Mouse (Mus musculus) forebrain, postnatal 0 days (tissue): ENCODE results near the gene Fut4. TPM values are rescaled to one million over a fixed set of nuclear protein-coding genes. Genes with fewer than 3 reads are reported as not detected.

Experiments
- ATAC-seq: fragments of 200-750 bp; cut with Nextera tagmentation; 2 replicates; pipeline ENCODE4 v1.8.0; 2017; ENCODE audit warnings: mild to moderate bottlenecking, moderate library complexity
- DNase-seq: peaks from one replicate; pipeline ENCODE4 v3.0.0-alpha.2; 2015
- H3K27ac ChIP-seq: fragments of 300-500 bp; sonication (generic); 2 replicates; pipeline ENCODE4 v1.5.1; 2014; ENCODE audit warnings: low read depth, mild to moderate bottlenecking, antibody characterized with exemption, low read length, moderate library complexity, mixed read lengths
- H3K27me3 ChIP-seq: fragments of 300-500 bp; sonication (generic); 2 replicates; pipeline ENCODE4 v1.6.1; 2014; ENCODE audit warnings: mild to moderate bottlenecking, low read length, mixed read lengths; ENCODE audit not compliant: insufficient read depth
- H3K36me3 ChIP-seq: fragments of 300-500 bp; sonication (generic); 2 replicates; pipeline ENCODE4 v1.6.1; 2014; ENCODE audit warnings: mild to moderate bottlenecking, moderate library complexity; ENCODE audit not compliant: insufficient read depth
- H3K4me1 ChIP-seq: fragments of 300-500 bp; sonication (generic); 2 replicates; pipeline ENCODE4 v1.6.1; 2014; ENCODE audit warnings: antibody characterized with exemption; ENCODE audit not compliant: insufficient read depth
- H3K4me2 ChIP-seq: fragments of 300-500 bp; sonication (generic); 2 replicates; pipeline ENCODE4 v1.6.1; 2014; ENCODE audit warnings: low read depth, mild to moderate bottlenecking, moderate library complexity
- H3K4me3 ChIP-seq: fragments of 300-500 bp; sonication (generic); 2 replicates; pipeline ENCODE4 v1.5.1; 2014; ENCODE audit warnings: low read depth, low read length, mixed read lengths
- H3K9ac ChIP-seq: fragments of 300-500 bp; sonication (generic); 2 replicates; pipeline ENCODE4 v1.6.1; 2014; ENCODE audit warnings: mild to moderate bottlenecking
- H3K9me3 ChIP-seq: fragments of 300-500 bp; sonication (generic); 2 replicates; pipeline ENCODE4 v1.6.1; 2016; ENCODE audit warnings: low read length
- CTCF ChIP-seq: sonication (generic); IDR thresholded peaks from 2 replicates; pipeline ENCODE4 v1.5.1; 2016; ENCODE audit warnings: antibody characterized with exemption, control low read depth, low read depth
- WGBS: fragments of 180-500 bp; shearing (Covaris S2); extraction: QIAGEN DNeasy Blood & Tissue Kit; methylation state at CpG from one replicate; pipeline ENCODE4 v1.1.7; 2014; 5-methylcytosine and 5-hydroxymethylcytosine counted together
- polyA plus RNA-seq: library from polyadenylated mRNA; unstranded; fragments of >200 nt; fragmentation: Nextera tagmentation; extraction: Ambion mirVana; gene quantifications from 2 replicates; pipeline ENCODE4 v1.2.1, GENCODE M21; 2015
- total RNA-seq: library from RNA; depleted of rRNA; stranded (reverse); fragments of >200 nt; gene quantifications from 2 replicates; pipeline ENCODE4 v1.2.3, GENCODE M21; 2014

Gene Fut4
- total and polyA plus RNA-seq, 2 experiments from 2014 or later: 0.54 to 2.3 TPM

GRCm38 (mm10) chr9:14770803-14771471 is 18.7 kb upstream of the Fut4 start, which contains the start of gene 1700012B09Rik:
TSS of gene 1700012B09Rik (minus strand) at chr9:14771030.
- Histone ChIP-seq H3K4me1 (no peaks in the 10 kb centered on the region), H3K9me3 (no peaks in the 10 kb centered on the region), H3K4me2 (peak within 1 kb of the TSS; percentile 10; the same call in 1 of the 2 replicates), H3K27me3 (no peaks in the 10 kb centered on the region), H3K4me3 (no peak within 1 kb of the TSS), H3K36me3 (no peaks in the 10 kb centered on the region), H3K27ac (no peak within 1 kb of the TSS), H3K9ac (no peak within 1 kb of the TSS)
- TF ChIP-seq CTCF: no peak
- 13% methylated on average over 23 of the region's 23 CpGs for WGBS
- peak; percentile 75 for ATAC-seq
- no peak for DNase-seq

GRCm38 (mm10) chr9:14769811-14770210 is 17.6 kb upstream of the Fut4 start:
- no peak for ATAC-seq
- H3K9me3 ChIP-seq: no peaks in the 10 kb centered on the region
- no peak for DNase-seq
- no peaks in the 10 kb centered on the region for H3K4me1 ChIP-seq
- no peak overlapping the region for H3K4me2 ChIP-seq
- H3K4me3 ChIP-seq: no peak overlapping the region
- no peaks in the 10 kb centered on the region for H3K27me3 ChIP-seq
- H3K9ac ChIP-seq: no peak overlapping the region
- no peak for TF ChIP-seq CTCF
- no peaks in the 10 kb centered on the region for H3K36me3 ChIP-seq
- WGBS: 66% methylated on average over 6 of the region's 6 CpGs
- H3K27ac ChIP-seq: no peak overlapping the region

GRCm38 (mm10) chr9:14764765-14765164 is 12.6 kb upstream of the Fut4 start:
- Histone ChIP-seq H3K27me3 (no peaks in the 10 kb centered on the region), H3K4me3 (no peak overlapping the region), H3K27ac (no peak overlapping the region), H3K9me3 (no peaks in the 10 kb centered on the region), H3K4me2 (no peak overlapping the region), H3K4me1 (no peaks in the 10 kb centered on the region), H3K36me3 (no peaks in the 10 kb centered on the region), H3K9ac (no peak overlapping the region)
- peak; percentile 79 for TF ChIP-seq CTCF
- WGBS: 23% methylated on average over 7 of the region's 7 CpGs
- ATAC-seq (peak; percentile 73), DNase-seq (peak; percentile 79)

- ATAC-seq (no peak), DNase-seq (no peak)
- Histone ChIP-seq H3K9me3 (no peaks in the 10 kb centered on the region), H3K4me2 (no peak overlapping the region), H3K4me3 (no peak overlapping the region), H3K4me1 (no peaks in the 10 kb centered on the region), H3K27me3 (no peaks in the 10 kb centered on the region), H3K36me3 (no peaks in the 10 kb centered on the region), H3K9ac (no peak overlapping the region), H3K27ac (no peak overlapping the region)
- no peak for TF ChIP-seq CTCF
Observed at GRCm38 (mm10) chr9:14759261-14759660, 7.1 kb upstream of the Fut4 start.

GRCm38 (mm10) chr9:14758590-14758989 is 6.4 kb upstream of the Fut4 start:
- Histone ChIP-seq H3K4me3 (no peak overlapping the region), H3K4me1 (no peaks in the 10 kb centered on the region), H3K4me2 (no peak overlapping the region), H3K9me3 (no peaks in the 10 kb centered on the region), H3K27me3 (no peaks in the 10 kb centered on the region), H3K9ac (no peak overlapping the region), H3K27ac (no peak overlapping the region), H3K36me3 (no peaks in the 10 kb centered on the region)
- WGBS: 75% methylated on average over 7 of the region's 7 CpGs
- ATAC-seq (no peak), DNase-seq (no peak)
- TF ChIP-seq CTCF: no peak

DNA sequence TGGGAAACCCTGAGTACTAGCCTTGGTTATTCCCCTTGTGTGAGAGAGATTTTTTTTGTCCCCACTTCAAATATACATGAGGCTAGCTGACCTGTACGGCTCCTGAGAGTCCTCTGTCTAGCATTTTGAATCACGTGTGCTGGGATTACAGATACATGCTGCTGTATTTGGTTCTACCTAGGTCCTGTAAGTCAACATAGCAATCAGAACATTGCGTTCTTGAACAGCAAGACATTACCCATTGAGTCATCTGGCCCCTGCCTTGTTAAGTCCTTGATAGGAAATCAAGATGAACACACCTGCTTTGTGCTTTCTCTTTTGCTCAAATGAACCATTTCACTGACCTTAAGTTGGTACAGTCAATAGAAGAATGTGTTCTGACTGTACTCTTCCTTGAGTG is 2.3 kb upstream of the Fut4 start:
- TF ChIP-seq CTCF: no peak
- Histone ChIP-seq H3K4me3 (no peak overlapping the region), H3K27me3 (peaks cover 8% of the 10 kb centered on the region; the same call in 1 of the 2 replicates), H3K9me3 (no peaks in the 10 kb centered on the region), H3K4me2 (no peak overlapping the region), H3K36me3 (no peaks in the 10 kb centered on the region), H3K9ac (no peak overlapping the region), H3K27ac (no peak overlapping the region), H3K4me1 (0 out of 2 replicates have a peak, but pooled peaks cover 3% of the 10 kb centered on the region)
- no peak for ATAC-seq
- 84% methylated on average over 3 of the region's 3 CpGs for WGBS
- no peak for DNase-seq

DNA sequence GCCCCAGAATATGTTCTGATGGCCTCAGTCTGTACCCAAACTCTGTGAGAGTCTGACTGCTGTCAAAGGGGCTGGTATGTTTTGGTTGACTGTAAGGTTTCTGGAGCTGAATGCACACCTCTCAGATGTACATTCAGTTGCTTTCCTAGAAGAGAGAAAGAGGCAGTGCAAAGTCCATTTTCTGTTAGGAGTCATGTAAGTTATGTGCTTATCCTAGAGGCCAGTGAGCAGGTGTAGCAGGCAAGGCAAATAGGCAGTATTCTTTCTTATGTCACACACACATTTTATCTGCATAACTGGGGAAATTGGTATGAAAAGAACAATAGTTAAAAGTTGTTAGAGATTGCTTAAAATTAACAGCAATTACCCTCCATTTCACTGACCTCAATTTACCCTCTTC is 1.8 kb upstream of the Fut4 start:
- DNase-seq (no peak), ATAC-seq (no peak)
- no peak overlapping the region for H3K27ac ChIP-seq
- no peak overlapping the region for H3K4me2 ChIP-seq
- H3K9me3 ChIP-seq: no peaks in the 10 kb centered on the region
- no peak for TF ChIP-seq CTCF
- H3K9ac ChIP-seq: no peak overlapping the region
- H3K27me3 ChIP-seq: peaks cover 8% of the 10 kb centered on the region; the same call in 1 of the 2 replicates
- H3K36me3 ChIP-seq: no peaks in the 10 kb centered on the region
- no peak overlapping the region for H3K4me3 ChIP-seq
- 0 out of 2 replicates have a peak, but pooled peaks cover 3% of the 10 kb centered on the region for H3K4me1 ChIP-seq
